Mouse (Mus musculus) retina, postnatal 7 days (tissue): ENCODE results near the gene Olfr569.
A peak's percentile ranks its signal among the peaks of the same experiment; 100 is the strongest.

Source experiments
- DNase-seq: peaks from one replicate; pipeline ENCODE4 v3.0.0-alpha.2; 2012; ENCODE audit warnings: low read depth, low spot score

Olfr569 gene

GRCm38 (mm10) chr7:102890782-102891181 lies at the start of gene Olfr569:
Olfr569 (minus strand) TSS chr7:102890882.
- DNase-seq: no peak

GRCm38 (mm10) chr7:102927105-102927504 lies 36.4 kb upstream of the Olfr569 start:
- no peak for DNase-seq

- DNase-seq: no peak
Measured at GRCm38 (mm10) chr7:102924109-102924508, 33.4 kb upstream of the Olfr569 start, which contains the start of gene Olfr572. Olfr572 (plus strand) TSS chr7:102924409.

GRCm38 (mm10) chr7:102919632-102920031 lies 28.9 kb upstream of the Olfr569 start:
- DNase-seq: peak; percentile 50

- no peak for DNase-seq
Measured at GRCm38 (mm10) chr7:102917032-102917875, 26.6 kb upstream of the Olfr569 start, which contains the start of gene Olfr571. Olfr571 (minus strand) TSS chr7:102917536.

- no peak for DNase-seq
Measured at GRCm38 (mm10) chr7:102916405-102916804, 25.7 kb upstream of the Olfr569 start.

- DNase-seq: no peak
Measured at GRCm38 (mm10) chr7:102915261-102915660, 24.6 kb upstream of the Olfr569 start.

GRCm38 (mm10) chr7:102876822-102877221 lies 13.9 kb downstream of the Olfr569 start, which contains the start of gene Olfr568:
Olfr568 (plus strand) TSS chr7:102877122.
- no peak for DNase-seq

GRCm38 (mm10) chr7:102858665-102859064 lies 32.0 kb downstream of the Olfr569 start, which contains the start of gene Olfr566:
Olfr566 (minus strand) TSS chr7:102858765.
- DNase-seq: no peak

GRCm38 (mm10) chr7:102855807-102856206 lies 34.9 kb downstream of the Olfr569 start:
- DNase-seq: no peak
